Mouse (Mus musculus) thymus, adult 18-20 months (tissue): Measurements from ENCODE around the gene Serac1.

Experiments
- DNase-seq, 2 experiments: peaks; one replicate each; pipeline ENCODE4 v3.0.0; 2022; ENCODE audit warnings: mixed read lengths in 2 of 2

Gene Serac1

GRCm38 (mm10) chr17:6002563-6002962 is 77.0 kb downstream of the Serac1 start:
- no peak for DNase-seq

GRCm38 (mm10) chr17:6001836-6002235 is 77.7 kb downstream of the Serac1 start:
- DNase-seq = no peak

GRCm38 (mm10) chr17:6001389-6001788 is 78.2 kb downstream of the Serac1 start:
- DNase-seq = no peak

- no peak for DNase-seq
Measured at GRCm38 (mm10) chr17:6000864-6001319, 78.6 kb downstream of the Serac1 start.

- no peak for DNase-seq
Measured at GRCm38 (mm10) chr17:5999039-5999543, 80.5 kb downstream of the Serac1 start.

- no peak for DNase-seq
Measured at GRCm38 (mm10) chr17:5998235-5998500, 81.4 kb downstream of the Serac1 start.

GRCm38 (mm10) chr17:5997380-5998234 is 81.9 kb downstream of the Serac1 start:
- no peak for DNase-seq

- no peak for DNase-seq
Measured at GRCm38 (mm10) chr17:5996589-5996988, 83.0 kb downstream of the Serac1 start.

- no peak for DNase-seq
Measured at GRCm38 (mm10) chr17:5994606-5995005, 84.9 kb downstream of the Serac1 start.

- DNase-seq = no peak
Measured at GRCm38 (mm10) chr17:5993581-5994260, 85.8 kb downstream of the Serac1 start.

GRCm38 (mm10) chr17:5992866-5993580 is 86.5 kb downstream of the Serac1 start:
- DNase-seq = no peak
